8 mouse cellular contexts compared by ENCODE assay signal in the genomic region with DNA sequence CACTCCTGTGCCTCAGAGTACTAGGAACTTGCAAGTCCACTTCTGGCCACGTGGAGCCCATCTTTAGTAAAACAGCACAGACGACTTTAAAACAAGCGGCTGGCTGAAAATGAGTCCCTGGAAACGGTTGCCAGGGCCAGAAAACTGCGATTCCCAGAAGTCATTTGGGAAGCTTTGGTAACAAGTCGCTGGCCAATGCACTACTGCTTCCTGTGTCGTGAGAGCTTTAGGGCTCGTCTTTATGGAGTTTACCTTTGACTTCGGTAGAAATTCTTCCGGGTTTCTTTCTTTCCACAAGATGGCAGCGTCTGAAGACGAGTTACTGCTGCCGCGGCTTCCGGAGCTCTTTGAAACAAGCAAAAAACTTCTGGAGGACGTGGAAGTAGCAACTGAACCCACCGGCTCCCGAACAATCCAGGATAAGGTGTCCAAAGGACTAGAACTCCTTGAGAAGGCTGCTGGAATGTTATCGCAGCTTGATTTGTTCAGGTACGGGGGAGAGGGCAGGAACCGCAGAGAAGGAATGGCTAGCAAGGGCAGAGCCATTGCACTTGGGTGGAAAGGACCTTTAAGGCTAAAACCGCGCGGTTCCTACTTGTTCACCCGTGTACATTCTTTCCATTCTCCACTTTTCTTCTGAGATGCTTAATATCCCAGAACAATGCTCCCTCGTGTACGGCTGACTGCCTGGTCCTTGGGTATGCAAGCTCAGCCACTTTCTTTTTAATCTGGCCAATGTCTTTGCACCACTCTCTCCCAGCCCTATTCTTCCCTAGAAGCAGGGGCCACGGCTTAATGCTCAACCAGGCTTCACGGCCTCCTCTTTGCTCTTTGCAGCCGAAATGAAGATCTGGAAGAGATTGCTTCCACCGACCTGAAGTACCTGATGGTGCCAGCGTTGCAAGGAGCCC. TPM values are rescaled to one million over a fixed set of nuclear protein-coding genes. Genes with fewer than 3 reads are reported as not detected.
A peak's percentile ranks its signal among the peaks of the same experiment; 100 is the strongest.
DNase-seq lines count a peak whose midpoint lies in the region; ATAC-seq and TF ChIP-seq lines count a peak whose summit lies in the region.

A gene (plus strand): TSS at position 224 of the 911 bp plus-strand sequence.

- peak; percentile 71 for DNase-seq in c-Kit-positive CD71-positive TER-119-positive erythroid progenitor cells, embryonic 14.5 days (ENCODE audit: low spot score)
- DNase-seq in heart, postnatal 0 days (ENCODE audit: low spot score) = peak; percentile 83
- DNase-seq in kidney, postnatal 4 days = peak; percentile 79 to 87

- peak within 1 kb of the TSS; percentile 60 for H3K4me2 ChIP-seq in forebrain, embryonic 12.5 days
- peak within 1 kb of the TSS; percentile 76 for H3K4me2 ChIP-seq in heart, postnatal 0 days (ENCODE audit: low read depth, low read length)
- peak within 1 kb of the TSS; percentile 65 for H3K4me2 ChIP-seq in liver, embryonic 16.5 days (ENCODE audit: low read depth, low read length)
- peak within 1 kb of the TSS; percentile 68 for H3K4me2 ChIP-seq in neural tube, embryonic 13.5 days

- H3K27ac ChIP-seq in forebrain, embryonic 12.5 days = no peak within 1 kb of the TSS
- H3K27ac ChIP-seq in heart, postnatal 0 days (ENCODE audit: low read depth) = peak within 1 kb of the TSS; percentile 73
- no peak within 1 kb of the TSS for H3K27ac ChIP-seq in liver, embryonic 16.5 days (ENCODE audit: low read length)
- H3K27ac ChIP-seq in neural tube, embryonic 13.5 days (replicated peaks) = no peak within 1 kb of the TSS; the same call in 1 of the 2 replicates
- H3K27ac ChIP-seq in testis, adult 2 months (ENCODE audit: control insufficient read depth, insufficient read depth, low read depth, low read length) = peak within 1 kb of the TSS; percentile 18

- WGBS in forebrain, embryonic 12.5 days = 24% methylated on average over 32 of the region's 32 CpGs
- WGBS in heart, postnatal 0 days = 14% methylated on average over 32 of the region's 32 CpGs
- 17% methylated on average over 32 of the region's 32 CpGs for WGBS in liver, embryonic 16.5 days (ENCODE audit: insufficient replicate concordance)
- WGBS in neural tube, embryonic 13.5 days = 19% methylated on average over 32 of the region's 32 CpGs

- peak within 1 kb of the TSS; percentile 88 for H3K4me3 ChIP-seq in E14TG2a.4 (replicated peaks; ENCODE audit: low read length)
- peak within 1 kb of the TSS; percentile 55 for H3K4me3 ChIP-seq in forebrain, embryonic 12.5 days (replicated peaks)
- peak within 1 kb of the TSS; percentile 76 for H3K4me3 ChIP-seq in heart, postnatal 0 days (ENCODE audit: low read depth, low read length)
- peak within 1 kb of the TSS; percentile 65 for H3K4me3 ChIP-seq in liver, embryonic 16.5 days (ENCODE audit: low read depth, low read length)
- peak within 1 kb of the TSS; percentile 62 for H3K4me3 ChIP-seq in neural tube, embryonic 13.5 days
- H3K4me3 ChIP-seq in testis, adult 2 months (ENCODE audit: control insufficient read depth, low read depth, low read length) = peak within 1 kb of the TSS; percentile 84

- no peak for TF ChIP-seq CTCF in E14TG2a.4 (conservative IDR thresholded peaks at IDR 0.05; ENCODE audit: low read length)
- TF ChIP-seq CTCF in heart, postnatal 0 days (IDR thresholded peaks at IDR 0.05; ENCODE audit: low read depth) = peak; percentile 12; the same call in 1 of the 2 replicates
- no peak for TF ChIP-seq CTCF in testis, adult 2 months (IDR thresholded peaks at IDR 0.05; ENCODE audit: control insufficient read depth, insufficient read depth, insufficient replicate concordance, low read depth, low read length)

- H3K27me3 ChIP-seq in E14TG2a.4 (ENCODE audit: insufficient read depth, low read length) = no peaks in the 10 kb centered on the region
- peaks cover 18% of the 10 kb centered on the region for H3K27me3 ChIP-seq in forebrain, embryonic 12.5 days
- no peaks in the 10 kb centered on the region for H3K27me3 ChIP-seq in heart, postnatal 0 days (ENCODE audit: control insufficient read depth, insufficient read depth, low read length)
- H3K27me3 ChIP-seq in liver, embryonic 16.5 days (ENCODE audit: control insufficient read depth, insufficient read depth, low read depth, low read length) = no peaks in the 10 kb centered on the region
- peaks cover 18% of the 10 kb centered on the region; the same call in 1 of the 2 replicates for H3K27me3 ChIP-seq in neural tube, embryonic 13.5 days
- H3K27me3 ChIP-seq in testis, adult 2 months (ENCODE audit: control insufficient read depth, insufficient read depth, low read length) = no peaks in the 10 kb centered on the region

- peaks cover 34% of the 10 kb centered on the region for H3K36me3 ChIP-seq in E14TG2a.4 (ENCODE audit: insufficient read depth, low read length)
- peaks cover 9% of the 10 kb centered on the region; the same call in 1 of the 2 replicates for H3K36me3 ChIP-seq in forebrain, embryonic 12.5 days (replicated peaks)
- peaks cover 4% of the 10 kb centered on the region; the same call in 1 of the 2 replicates for H3K36me3 ChIP-seq in heart, postnatal 0 days (replicated peaks; ENCODE audit: control insufficient read depth, insufficient read depth, low read length)
- no peaks in the 10 kb centered on the region for H3K36me3 ChIP-seq in liver, embryonic 16.5 days (ENCODE audit: control insufficient read depth, insufficient read depth)
- H3K36me3 ChIP-seq in neural tube, embryonic 13.5 days = peaks cover 4% of the 10 kb centered on the region; the same call in 1 of the 2 replicates
- no peaks in the 10 kb centered on the region for H3K36me3 ChIP-seq in testis, adult 2 months (ENCODE audit: control insufficient read depth, insufficient read depth, low read length)

- H3K4me1 ChIP-seq in E14TG2a.4 (replicated peaks; ENCODE audit: low read depth, low read length) = peaks cover 9% of the 10 kb centered on the region; the same call in 1 of the 2 replicates
- H3K4me1 ChIP-seq in forebrain, embryonic 12.5 days = peaks cover 9% of the 10 kb centered on the region; the same call in 1 of the 2 replicates
- H3K4me1 ChIP-seq in heart, postnatal 0 days (ENCODE audit: control insufficient read depth, insufficient read depth) = no peaks in the 10 kb centered on the region
- no peaks in the 10 kb centered on the region; the same call in 1 of the 2 replicates for H3K4me1 ChIP-seq in liver, embryonic 16.5 days (ENCODE audit: control insufficient read depth, low read depth, low read length)
- peaks cover 10% of the 10 kb centered on the region for H3K4me1 ChIP-seq in neural tube, embryonic 13.5 days (replicated peaks)
- peaks cover 5% of the 10 kb centered on the region; the same call in 1 of the 2 replicates for H3K4me1 ChIP-seq in testis, adult 2 months (ENCODE audit: control insufficient read depth, insufficient read depth, low read length)

- peak within 1 kb of the TSS; percentile 58 for H3K9ac ChIP-seq in forebrain, embryonic 12.5 days
- H3K9ac ChIP-seq in heart, postnatal 0 days (replicated peaks; ENCODE audit: low read depth, low read length) = peak within 1 kb of the TSS; percentile 63
- H3K9ac ChIP-seq in liver, embryonic 16.5 days (ENCODE audit: low read depth, low read length) = peak within 1 kb of the TSS; percentile 62
- peak within 1 kb of the TSS; percentile 71 for H3K9ac ChIP-seq in neural tube, embryonic 13.5 days

- peak; percentile 46; the same call in 1 of the 2 replicates for TF ChIP-seq EP300 in heart, postnatal 0 days (IDR thresholded peaks at IDR 0.05; ENCODE audit: low read depth)

- no peak for TF ChIP-seq POLR2A in testis, adult 2 months (IDR thresholded peaks at IDR 0.05; ENCODE audit: control insufficient read depth, low read depth, low read length)

- ATAC-seq in forebrain, embryonic 12.5 days (ENCODE audit: low FRiP score) = peak; percentile 96
- peak; percentile 95 for ATAC-seq in heart, postnatal 0 days (ENCODE audit: insufficient read depth, low read depth)
- ATAC-seq in liver, embryonic 16.5 days (ENCODE audit: low read depth) = peak; percentile 91
- peak; percentile 99 for ATAC-seq in neural tube, embryonic 13.5 days (ENCODE audit: low read depth)

- H3K9me3 ChIP-seq in E14TG2a.4 (ENCODE audit: low read length) = no peaks in the 10 kb centered on the region
- no peaks in the 10 kb centered on the region for H3K9me3 ChIP-seq in forebrain, embryonic 12.5 days
- H3K9me3 ChIP-seq in heart, postnatal 0 days (replicated peaks; ENCODE audit: control insufficient read depth, low read length) = no peaks in the 10 kb centered on the region
- H3K9me3 ChIP-seq in liver, embryonic 16.5 days (replicated peaks; ENCODE audit: control insufficient read depth, low read length) = no peaks in the 10 kb centered on the region
- no peaks in the 10 kb centered on the region for H3K9me3 ChIP-seq in neural tube, embryonic 13.5 days

RNA-seq across cellular contexts. Expression of the gene that starts here (rescaled TPM):
- polyA plus RNA-seq in forebrain, embryonic 12.5 days (2016; fragmentation: Nextera tagmentation; extraction: Ambion mirVana) = 28.6 and 29.9 TPM in 2 replicates
- total RNA-seq in heart, postnatal 0 days (2014; rRNA removed; ENCODE audit: low replicate concordance) = 50.9 and 55.4 TPM in 2 replicates
- 29.6 and 30.2 TPM in 2 replicates for polyA plus RNA-seq in heart, postnatal 0 days (2015; fragmentation: Nextera tagmentation; extraction: Ambion mirVana)
- 11.3 and 11.9 TPM in 2 replicates for polyA plus RNA-seq in liver, embryonic 16.5 days (2015; fragmentation: Nextera tagmentation; extraction: Ambion mirVana)
- 29.3 and 30.0 TPM in 2 replicates for polyA plus RNA-seq in neural tube, embryonic 13.5 days (2015; fragmentation: Nextera tagmentation; extraction: Ambion mirVana)
- polyA plus RNA-seq in testis, adult 2 months (2012; rRNA removed) = 3.1 and 3.3 TPM in 2 replicates

Comparison
In these comparisons a context has a peak if more than half of its experiments do, and no peak if none do; other contexts are left out.
1. H3K27ac ChIP-seq: peak in heart, postnatal 0 days (single experiment) and testis, adult 2 months (single experiment); none in forebrain, embryonic 12.5 days (single experiment), liver, embryonic 16.5 days (single experiment) and neural tube, embryonic 13.5 days (single experiment).
2. Peak in every context shown above with its lines, with median percentiles within 50 percentile points of each other: H3K4me3 ChIP-seq, DNase-seq, ATAC-seq, H3K4me2 ChIP-seq and H3K9ac ChIP-seq.